Mouse (Mus musculus) effector memory CD4-positive, alpha-beta T cell, adult 5 months (primary cell): Measurements from ENCODE around the gene Gbp8. TPM values are rescaled to one million over a fixed set of nuclear protein-coding genes. Genes with fewer than 3 reads are reported as not detected.

ENCODE experiments used
- polyA plus RNA-seq: library from polyadenylated mRNA; unstranded; fragments of 100-300 nt; shearing (Covaris generic); gene quantifications from one replicate; pipeline ENCODE4 v1.2.1, GENCODE M21; 2017

Gbp8 gene
- 58.9 TPM for polyA plus RNA-seq

DNA sequence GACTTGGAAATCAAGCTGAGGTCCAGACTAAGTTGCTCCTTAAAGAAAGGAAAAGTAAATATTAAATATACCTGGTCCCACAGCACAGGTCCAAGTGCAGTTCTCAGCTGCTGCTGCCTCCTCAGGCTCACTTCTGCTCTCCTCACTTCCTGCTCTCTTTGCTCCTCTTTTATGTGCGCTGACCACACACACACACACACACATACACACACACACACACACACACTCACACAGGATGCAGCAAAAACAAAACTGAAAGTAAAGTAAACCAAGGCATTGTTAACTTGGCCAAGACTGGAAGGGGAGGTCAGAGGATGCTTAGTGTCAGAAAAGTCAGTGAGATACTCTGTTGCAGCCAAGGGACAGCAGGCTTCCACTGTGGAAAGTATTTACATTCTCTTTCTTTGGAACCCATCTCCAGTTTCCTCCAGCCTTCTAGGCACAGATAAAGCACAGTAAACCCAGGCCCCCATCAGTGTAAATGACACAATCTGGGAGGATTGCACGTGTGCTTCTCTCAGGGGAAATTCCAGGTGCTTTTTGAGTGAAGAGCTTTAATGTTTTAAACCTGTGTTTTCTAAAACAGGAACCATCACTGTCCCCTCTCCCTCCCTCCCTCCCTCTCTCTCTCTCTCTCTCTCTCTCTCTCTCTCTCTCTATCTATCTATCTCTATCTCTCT, at the start of gene Gbp8, which contains the start of the genes Gbp9 and Gbp4:
Gene Gbp8, minus strand, starts transcription at position 132 of the 680 bp plus-strand sequence.
Gene Gbp9, minus strand, starts transcription at position 131 of the 680 bp plus-strand sequence.
Gene Gbp4, minus strand, starts transcription at position 178 of the 680 bp plus-strand sequence.

DNA sequence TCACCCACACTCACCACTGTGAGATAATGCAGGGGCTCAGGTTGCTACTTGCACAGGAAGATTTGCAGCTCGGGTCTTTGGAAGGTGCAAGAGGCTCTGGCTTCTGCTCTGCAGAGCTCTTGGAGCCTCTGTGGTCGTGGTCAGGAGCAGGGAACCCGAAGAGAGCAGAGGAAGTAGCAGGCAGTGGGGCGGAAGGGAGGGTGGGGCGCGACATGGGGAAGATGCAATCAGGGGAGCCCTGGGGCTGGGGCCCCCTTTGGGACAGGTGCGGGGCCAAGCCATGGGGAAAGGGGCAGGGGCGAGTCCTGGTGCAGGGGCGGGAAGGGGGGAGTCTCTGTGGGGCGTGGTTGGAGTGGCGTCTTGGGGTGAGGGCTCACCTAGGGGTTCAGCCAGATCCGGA, 156.8 kb downstream of the Gbp8 start, which contains the start of gene Abcg3:
Gene Abcg3, minus strand, starts transcription at position 184 of the 400 bp plus-strand sequence.

Other genes with a start within 250 kb of the Gbp8 start
- gene Abcg3, start 156.8 kb downstream of the Gbp8 start, polyA plus RNA-seq = 12.7 TPM
- gene Gbp9, start within 50 bp of the Gbp8 start, polyA plus RNA-seq = 88.8 TPM
- gene Gbp4, start within 50 bp of the Gbp8 start, polyA plus RNA-seq = 136 TPM
- 8.8 TPM for gene Gbp10, start 100.0 kb upstream of the Gbp8 start, polyA plus RNA-seq
- 0.42 TPM for gene Gm43302, start 154.2 kb upstream of the Gbp8 start, polyA plus RNA-seq
- gene Gbp6, start 154.2 kb upstream of the Gbp8 start, polyA plus RNA-seq = 43.4 TPM